Mouse (Mus musculus): ENCODE measurements around the gene Zmynd15.

GRCm38 (mm10) chr11:70458688-70459600, at the start of gene Zmynd15:
- no peak for TF ChIP-seq POLR2A (IDR thresholded peaks at IDR 0.05; ENCODE audit: extremely low read depth, insufficient read depth, low read length)
- TF ChIP-seq CTCF (IDR thresholded peaks at IDR 0.05; ENCODE audit: low read depth, low read length) = no peak
